Mouse (Mus musculus) liver, embryonic 11.5 days (tissue): ENCODE results near the gene Spag9. TPM values are rescaled to one million over a fixed set of nuclear protein-coding genes. Genes with fewer than 3 reads are reported as not detected.

Experiments
- ATAC-seq: fragments of 200-750 bp; cut with Nextera tagmentation; replicated peaks from 2 replicates; pipeline ENCODE4 v1.8.0; 2017; ENCODE audit warnings: moderate number of reproducible peaks, mild to moderate bottlenecking, moderate TSS enrichment, moderate library complexity; ENCODE audit not compliant: low FRiP score
- DNase-seq: peaks from one replicate; pipeline ENCODE4 v3.0.0-alpha.2; 2017; ENCODE audit warnings: low spot score
- H3K27ac ChIP-seq: fragments of 300-500 bp; sonication (generic); 2 replicates; pipeline ENCODE4 v1.5.1; 2014; ENCODE audit warnings: mild to moderate bottlenecking, low read depth, low read length, control low read depth
- H3K27me3 ChIP-seq: fragments of 300-500 bp; sonication (generic); replicated peaks from 2 replicates; pipeline ENCODE4 v1.6.1; 2014; ENCODE audit warnings: low read length, mixed read lengths; ENCODE audit not compliant: control insufficient read depth, insufficient read depth
- H3K36me3 ChIP-seq: fragments of 300-500 bp; sonication (generic); 2 replicates; pipeline ENCODE4 v1.6.1; 2014; ENCODE audit warnings: mild to moderate bottlenecking, low read length, moderate library complexity, mixed read lengths; ENCODE audit not compliant: control insufficient read depth, insufficient read depth
- H3K4me1 ChIP-seq: fragments of 300-500 bp; sonication (generic); replicated peaks from 2 replicates; pipeline ENCODE4 v1.6.1; 2014; ENCODE audit warnings: low read length, mixed read lengths; ENCODE audit not compliant: control insufficient read depth, insufficient read depth
- H3K4me2 ChIP-seq: fragments of 300-500 bp; sonication (generic); 2 replicates; pipeline ENCODE4 v1.6.1; 2014; ENCODE audit warnings: mild to moderate bottlenecking, control low read depth, moderate library complexity
- H3K4me3 ChIP-seq: fragments of 300-500 bp; sonication (generic); 2 replicates; pipeline ENCODE4 v1.5.1; 2014; ENCODE audit warnings: low read depth, low read length, control low read depth
- H3K9ac ChIP-seq: fragments of 300-500 bp; sonication (generic); 2 replicates; pipeline ENCODE4 v1.6.1; 2014; ENCODE audit warnings: low read depth, low read length, control low read depth
- H3K9me3 ChIP-seq: fragments of 300-500 bp; sonication (generic); 2 replicates; pipeline ENCODE4 v1.6.1; 2016; ENCODE audit warnings: low read length, inconsistent platforms, mixed read lengths; ENCODE audit not compliant: control insufficient read depth
- WGBS: fragments of 180-500 bp; shearing (Covaris S2); extraction: QIAGEN DNeasy Blood & Tissue Kit; methylation state at CpG from one replicate; pipeline ENCODE4 v1.1.7; 2014; 5-methylcytosine and 5-hydroxymethylcytosine counted together
- polyA plus RNA-seq: library from polyadenylated mRNA; unstranded; fragments of >200 nt; fragmentation: Nextera tagmentation; extraction: Ambion mirVana; gene quantifications from 2 replicates; pipeline ENCODE4 v1.2.1, GENCODE M21; 2014

Spag9 gene
- 19.5 and 24.6 TPM in 2 replicates for polyA plus RNA-seq

DNA sequence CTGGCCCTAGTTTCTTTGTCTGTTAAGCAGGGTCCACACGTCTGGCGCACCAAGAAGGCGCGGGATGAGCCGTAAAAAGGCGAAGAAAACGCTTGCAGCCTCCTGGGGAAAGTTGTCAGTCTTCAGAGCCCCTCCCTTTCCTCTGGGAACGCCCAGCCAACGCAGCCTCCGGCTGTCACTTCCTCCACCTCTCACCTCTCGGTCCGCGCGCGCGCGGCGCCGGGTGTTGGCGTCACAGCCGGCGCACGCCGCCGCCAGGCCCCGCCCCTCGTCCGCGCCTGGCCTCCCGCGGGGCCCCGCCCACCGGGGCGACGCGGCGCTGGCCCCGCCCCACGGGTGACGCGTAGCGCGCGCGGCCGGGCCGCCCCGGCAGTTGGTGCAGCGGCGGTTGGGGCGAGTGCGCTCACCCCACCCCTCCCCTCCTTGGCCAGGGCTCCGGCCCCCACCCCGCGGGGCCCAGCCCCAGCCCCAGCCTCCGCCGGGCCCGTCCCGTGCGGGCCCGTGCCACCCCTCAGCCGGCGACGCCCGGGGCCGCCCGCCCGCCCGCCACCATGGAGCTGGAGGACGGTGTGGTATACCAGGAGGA is at the start of gene Spag9:
Gene Spag9 (plus strand): TSS at position 372 of the 586 bp plus-strand sequence.
- Histone ChIP-seq H3K9ac (peak within 1 kb of the TSS; percentile 88), H3K4me2 (peak within 1 kb of the TSS; percentile 92), H3K27ac (peak within 1 kb of the TSS; percentile 99), H3K9me3 (no peaks in the 10 kb centered on the region), H3K27me3 (no peaks in the 10 kb centered on the region), H3K4me3 (peak within 1 kb of the TSS; percentile 96), H3K4me1 (peaks cover 12% of the 10 kb centered on the region), H3K36me3 (no peaks in the 10 kb centered on the region)
- 1% methylated on average over 59 of the region's 70 CpGs for WGBS
- ATAC-seq, result peak; percentile 91
- peak; percentile 92 for DNase-seq

DNA sequence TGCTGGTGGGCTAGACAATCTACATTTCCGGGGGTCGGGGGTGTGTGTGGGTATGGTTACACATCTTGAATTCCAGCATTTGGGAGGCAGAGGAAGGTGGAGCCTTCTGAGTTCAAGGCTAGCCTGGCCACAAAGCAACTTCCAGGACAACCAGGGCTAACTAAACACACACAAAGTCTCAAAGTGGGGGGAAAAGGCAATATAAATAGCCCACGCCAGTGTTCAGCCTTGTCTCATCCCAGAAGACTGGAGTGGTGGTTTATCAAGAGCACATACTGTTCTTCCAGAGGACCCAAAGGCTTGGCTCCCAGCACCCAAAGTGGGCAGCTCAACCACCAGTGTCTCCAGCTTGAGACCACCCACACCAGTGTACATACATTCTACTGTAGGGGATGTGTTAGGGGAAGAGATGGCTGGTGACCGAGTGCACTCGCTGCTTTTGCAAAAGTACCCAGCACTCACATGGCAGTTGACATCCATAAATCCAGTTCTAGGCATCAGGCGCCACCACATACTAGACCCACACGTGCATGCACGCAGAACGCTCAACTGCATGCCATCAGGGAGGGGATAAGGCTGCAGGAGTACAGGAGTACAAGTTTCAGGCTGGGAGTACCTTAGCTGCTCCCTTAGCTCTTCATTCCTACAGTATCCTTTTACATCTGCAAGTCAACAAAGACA is 46.9 kb upstream of the Spag9 start:
- WGBS, result 84% methylated on average over 9 of the region's 9 CpGs
- no peaks in the 10 kb centered on the region for H3K9me3 ChIP-seq
- no peaks in the 10 kb centered on the region for H3K27me3 ChIP-seq
- H3K9ac ChIP-seq, result no peak overlapping the region
- no peak overlapping the region for H3K4me2 ChIP-seq
- no peak for ATAC-seq
- H3K4me1 ChIP-seq, result peaks cover 8% of the 10 kb centered on the region
- no peak for DNase-seq
- no peak overlapping the region for H3K27ac ChIP-seq
- peaks cover 16% of the 10 kb centered on the region; the same call in 1 of the 2 replicates for H3K36me3 ChIP-seq
- no peak overlapping the region for H3K4me3 ChIP-seq

DNA sequence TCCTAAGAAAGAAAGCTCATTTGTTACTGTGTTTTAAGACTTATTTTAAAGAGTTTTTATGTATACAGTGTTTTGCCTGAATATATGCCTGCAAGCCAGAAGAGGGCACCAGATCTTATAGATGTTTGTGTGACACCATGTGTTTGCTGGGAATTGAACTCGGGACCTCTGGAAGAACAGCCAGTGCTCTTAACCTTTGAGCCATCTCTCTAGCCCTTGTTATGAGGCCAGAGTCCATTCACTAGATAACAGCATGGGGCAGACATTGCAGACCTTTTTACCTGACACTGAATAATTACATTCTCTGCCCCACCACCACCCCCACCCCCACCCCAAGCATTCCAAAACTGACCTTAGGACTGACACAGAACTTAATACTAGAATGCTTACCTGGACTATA is 45.8 kb upstream of the Spag9 start:
- H3K4me1 ChIP-seq, result peaks cover 10% of the 10 kb centered on the region
- no peak for DNase-seq
- peaks cover 16% of the 10 kb centered on the region; the same call in 1 of the 2 replicates for H3K36me3 ChIP-seq
- no peak overlapping the region for H3K4me3 ChIP-seq
- no peak for ATAC-seq
- no peaks in the 10 kb centered on the region for H3K27me3 ChIP-seq
- no peak overlapping the region for H3K27ac ChIP-seq
- no peak overlapping the region for H3K4me2 ChIP-seq
- no peak overlapping the region for H3K9ac ChIP-seq
- 82% methylated on average over 1 of the region's 1 CpGs for WGBS
- H3K9me3 ChIP-seq, result no peaks in the 10 kb centered on the region

DNA sequence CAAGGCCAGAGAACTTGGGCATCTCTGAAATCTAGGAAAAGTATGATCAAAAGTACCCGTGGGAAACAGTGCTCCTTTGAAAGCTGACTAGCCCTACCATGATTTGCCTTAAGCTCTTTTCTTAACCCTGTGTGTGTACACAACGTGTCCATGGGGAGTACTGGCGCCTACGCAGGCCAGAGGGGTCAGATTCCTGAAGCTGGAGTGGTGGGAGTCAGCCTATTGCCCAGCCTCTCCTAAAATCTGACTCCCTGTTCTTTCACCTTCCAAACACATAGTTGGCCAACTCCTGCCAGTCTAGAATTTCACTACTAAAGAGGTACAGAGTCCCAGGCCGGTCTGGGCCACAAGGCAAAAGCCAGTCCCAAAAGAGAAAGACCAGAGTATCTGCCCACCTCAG is 43.5 kb upstream of the Spag9 start:
- WGBS, result 78% methylated on average over 5 of the region's 5 CpGs
- no peak overlapping the region for H3K4me2 ChIP-seq

DNA sequence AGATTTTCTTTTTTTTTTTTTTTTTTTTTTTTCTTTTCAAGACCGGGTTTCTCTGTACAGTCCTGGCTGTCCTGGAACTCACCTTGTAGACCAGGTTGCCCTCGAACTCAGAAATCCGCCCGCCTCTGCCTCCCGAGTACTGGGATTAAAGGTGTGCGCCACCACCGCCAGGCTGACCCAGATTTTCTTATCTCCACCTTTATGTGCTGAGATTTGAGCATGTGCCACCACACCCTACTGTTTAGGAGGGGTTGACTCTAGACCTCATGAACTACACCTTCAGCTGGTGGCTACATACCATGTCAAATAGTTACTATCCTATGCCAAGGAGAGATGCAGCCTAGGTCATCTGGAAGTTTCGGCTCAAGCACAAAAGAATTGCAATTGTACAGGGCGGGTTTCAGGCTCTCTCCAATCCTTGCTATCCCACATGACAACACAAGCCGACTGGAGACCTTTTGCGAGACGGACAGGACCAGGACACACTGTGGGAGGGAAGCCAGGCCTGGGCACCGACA is 41.1 kb upstream of the Spag9 start:
- Histone ChIP-seq H3K4me1 (peaks cover 22% of the 10 kb centered on the region), H3K36me3 (peaks cover 28% of the 10 kb centered on the region), H3K27ac (peak overlapping the region; percentile 85), H3K9me3 (no peaks in the 10 kb centered on the region), H3K4me2 (peak overlapping the region; percentile 74), H3K27me3 (no peaks in the 10 kb centered on the region), H3K9ac (peak overlapping the region; percentile 54), H3K4me3 (peak overlapping the region; percentile 77)
- 31% methylated on average over 13 of the region's 13 CpGs for WGBS
- DNase-seq (no peak), ATAC-seq (peak; percentile 10; the same call in 1 of the 2 replicates)

More for the DNA sequence above, 43.5 kb upstream of the Spag9 start:
- Histone ChIP-seq H3K27me3 (no peaks in the 10 kb centered on the region), H3K9me3 (no peaks in the 10 kb centered on the region), H3K4me3 (no peak overlapping the region), H3K36me3 (peaks cover 16% of the 10 kb centered on the region; the same call in 1 of the 2 replicates), H3K9ac (no peak overlapping the region), H3K4me1 (peaks cover 22% of the 10 kb centered on the region), H3K27ac (no peak overlapping the region)
- DNase-seq (no peak), ATAC-seq (no peak)

DNA sequence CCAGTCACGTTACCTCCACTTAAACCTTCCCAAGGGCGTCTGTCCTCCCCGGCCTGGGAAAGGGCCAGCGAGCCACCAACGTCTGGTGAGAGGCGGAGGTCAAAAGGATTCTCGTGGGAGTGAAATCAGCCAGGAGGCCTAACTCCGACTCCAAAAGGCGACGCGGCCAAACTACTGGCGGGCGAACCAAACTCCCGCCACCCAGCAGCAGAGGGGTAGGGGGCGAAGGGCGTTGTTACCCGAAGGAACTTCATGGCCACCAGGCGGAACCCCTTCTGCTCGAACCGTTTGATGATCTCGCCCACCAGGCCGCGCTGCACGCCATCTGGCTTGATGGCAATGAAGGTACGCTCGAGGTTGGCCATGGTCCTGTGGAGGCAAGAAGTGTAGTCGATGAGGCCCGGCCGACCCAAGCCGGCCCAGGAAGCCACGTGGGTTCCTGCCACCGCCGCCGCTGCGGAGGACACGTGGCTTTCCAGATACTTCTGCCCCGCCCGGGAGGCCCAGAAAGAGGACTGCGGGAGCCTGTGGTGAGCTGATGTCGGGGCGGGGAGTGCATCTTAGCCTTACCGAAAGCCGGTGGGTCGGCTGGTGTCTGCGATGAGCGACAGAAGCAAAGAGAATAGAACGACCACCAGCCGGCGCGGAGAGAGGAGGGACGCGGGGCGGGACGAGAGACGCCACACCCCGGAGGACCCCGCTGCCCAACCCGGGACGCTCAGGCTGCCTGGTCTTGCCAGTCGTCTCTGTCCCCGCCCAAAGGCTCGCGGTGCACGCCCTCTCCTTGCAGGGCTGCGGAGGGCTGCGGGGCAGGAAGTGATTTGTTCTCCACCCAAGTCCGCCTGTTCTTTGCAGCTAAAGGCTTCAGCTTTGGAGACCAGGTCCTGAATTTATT is 40.4 kb upstream of the Spag9 start:
- H3K4me2 ChIP-seq, result peak overlapping the region; percentile 74
- DNase-seq (peak; percentile 93), ATAC-seq (peak; percentile 95)
- no peaks in the 10 kb centered on the region for H3K9me3 ChIP-seq
- WGBS, result under 1% methylated on average over 66 of the region's 67 CpGs
- peak overlapping the region; percentile 85 for H3K27ac ChIP-seq
- H3K4me3 ChIP-seq, result peak overlapping the region; percentile 77
- H3K9ac ChIP-seq, result peak overlapping the region; percentile 54
- no peaks in the 10 kb centered on the region for H3K27me3 ChIP-seq
- peaks cover 32% of the 10 kb centered on the region for H3K36me3 ChIP-seq
- H3K4me1 ChIP-seq, result peaks cover 22% of the 10 kb centered on the region

DNA sequence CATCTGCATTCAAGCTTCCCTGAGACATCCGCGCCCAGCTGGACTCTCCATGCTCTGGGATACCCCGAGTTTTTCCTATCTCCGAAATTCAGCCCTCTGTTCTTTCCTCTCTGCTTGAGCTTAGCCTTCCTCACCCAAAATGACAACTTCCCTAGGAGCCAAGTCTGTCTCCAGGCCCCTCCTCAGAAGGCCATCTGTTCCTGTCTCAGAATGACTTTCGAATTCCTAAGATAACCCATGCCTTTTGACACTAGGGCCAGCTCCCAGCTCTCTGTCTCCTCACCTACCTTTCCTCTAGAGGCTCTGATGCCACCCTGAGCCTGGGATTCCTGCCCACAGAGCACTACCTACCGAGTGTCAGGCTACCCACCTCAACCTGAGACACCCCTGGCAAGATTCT is 39.7 kb upstream of the Spag9 start, which contains the start of gene Nme2:
Gene Nme2 (minus strand): TSS at position 101 of the 400 bp plus-strand sequence.
- Histone ChIP-seq H3K27ac (peak within 1 kb of the TSS; percentile 85), H3K4me2 (peak within 1 kb of the TSS; percentile 74), H3K4me3 (peak within 1 kb of the TSS; percentile 77), H3K4me1 (peaks cover 22% of the 10 kb centered on the region), H3K9me3 (no peaks in the 10 kb centered on the region), H3K36me3 (peaks cover 35% of the 10 kb centered on the region), H3K27me3 (no peaks in the 10 kb centered on the region), H3K9ac (peak within 1 kb of the TSS; percentile 54)
- no peak for DNase-seq
- peak; percentile 26 for ATAC-seq
- WGBS, result 3% methylated on average over 6 of the region's 6 CpGs

DNA sequence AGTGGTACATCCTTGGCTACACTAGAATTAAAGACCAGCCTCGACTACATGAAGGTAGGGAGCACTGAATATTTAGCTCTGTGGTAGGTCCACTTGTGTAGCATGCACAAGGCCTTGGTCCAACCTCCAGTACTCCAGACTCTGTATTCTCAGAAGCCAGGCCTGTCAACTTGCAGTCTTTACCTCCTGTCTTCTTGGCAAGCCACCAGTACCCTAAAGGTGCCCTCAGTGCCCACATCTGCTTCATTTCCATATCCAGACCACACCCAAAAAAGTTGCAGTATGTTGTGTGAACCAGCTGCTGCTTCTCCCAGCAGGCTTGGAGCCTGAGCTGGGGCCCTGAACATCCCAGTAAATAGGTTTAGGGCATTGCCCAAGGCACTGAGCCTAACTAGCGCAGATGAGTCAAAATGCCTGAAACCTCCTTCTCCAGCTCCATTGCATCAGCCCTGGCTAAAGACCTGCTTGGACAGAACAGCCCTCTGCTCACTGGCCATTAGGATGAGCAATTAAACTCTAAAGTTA is 38.8 kb upstream of the Spag9 start:
- Histone ChIP-seq H3K4me3 (no peak overlapping the region), H3K9me3 (no peaks in the 10 kb centered on the region), H3K27ac (no peak overlapping the region), H3K27me3 (no peaks in the 10 kb centered on the region), H3K36me3 (peaks cover 42% of the 10 kb centered on the region), H3K4me2 (no peak overlapping the region), H3K9ac (no peak overlapping the region), H3K4me1 (peaks cover 24% of the 10 kb centered on the region)
- 79% methylated on average over 2 of the region's 2 CpGs for WGBS
- DNase-seq (no peak), ATAC-seq (no peak)
